Mouse (Mus musculus) C2C12 (cell line): ENCODE data around the gene Stoml2. TPM values are rescaled to one million over a fixed set of nuclear protein-coding genes. Genes with fewer than 3 reads are reported as not detected.

Source experiments
- H3K27me3 ChIP-seq: one replicate; pipeline ENCODE4 v1.6.1; 2011; ENCODE audit not compliant: control insufficient read depth, insufficient read depth, insufficient read length
- H3K36me3 ChIP-seq: one replicate; pipeline ENCODE4 v1.6.1; 2011; ENCODE audit not compliant: control insufficient read depth, insufficient read depth
- H3K4me3 ChIP-seq: one replicate; pipeline ENCODE4 v1.5.1; 2011; ENCODE audit warnings: mild to moderate bottlenecking, control low read depth; ENCODE audit not compliant: poor library complexity, insufficient read depth, severe bottlenecking
- H3K79me2 ChIP-seq: one replicate; pipeline ENCODE4 v1.6.1; 2011; ENCODE audit not compliant: control insufficient read depth, insufficient read depth
- H3K79me3 ChIP-seq: one replicate; pipeline ENCODE4 v1.6.1; 2011; ENCODE audit warnings: low read depth, control low read depth
- H3ac ChIP-seq: one replicate; pipeline ENCODE3; 2011; ENCODE audit warnings: low read depth; ENCODE audit not compliant: control insufficient read depth, insufficient read length
- CEBPB ChIP-seq: IDR thresholded peaks from one replicate; pipeline ENCODE4 v1.6.1; 2011; ENCODE audit warnings: low read depth, mild to moderate bottlenecking, control low read depth, moderate library complexity
- CTCF ChIP-seq: IDR thresholded peaks from one replicate; pipeline ENCODE4 v1.5.1; 2011; ENCODE audit not compliant: control insufficient read depth, insufficient read depth, insufficient read length
- FOSL1 ChIP-seq: IDR thresholded peaks from one replicate; pipeline ENCODE4 v1.8.0; 2011; ENCODE audit warnings: mild to moderate bottlenecking, low read length; ENCODE audit not compliant: poor library complexity, insufficient read depth, severe bottlenecking
- MAX ChIP-seq: IDR thresholded peaks from one replicate; pipeline ENCODE4 v1.6.1; 2011; ENCODE audit warnings: mild to moderate bottlenecking, control low read depth
- MYOD1 ChIP-seq: IDR thresholded peaks from one replicate; pipeline ENCODE4 v1.6.1; 2011; ENCODE audit warnings: low read depth; ENCODE audit not compliant: control insufficient read depth, insufficient read length
- MYOG ChIP-seq: IDR thresholded peaks from one replicate; pipeline ENCODE4 v1.6.1; 2011; ENCODE audit not compliant: control insufficient read depth, insufficient read length; ENCODE audit errors: extremely low read depth
- USF1 ChIP-seq: IDR thresholded peaks from one replicate; pipeline ENCODE4 v1.6.1; 2011; ENCODE audit warnings: low read depth, mild to moderate bottlenecking, control low read depth, moderate library complexity
- polyA plus RNA-seq: library from polyadenylated mRNA; unstranded; fragments of >200 nt; fragmentation: generic; extraction: Trizol; gene quantifications from one replicate; pipeline ENCODE4 v1.2.1, GENCODE M21; 2012; ENCODE audit warnings: missing spikeins

Gene Stoml2
- polyA plus RNA-seq, 1 experiment: 133 TPM

DNA sequence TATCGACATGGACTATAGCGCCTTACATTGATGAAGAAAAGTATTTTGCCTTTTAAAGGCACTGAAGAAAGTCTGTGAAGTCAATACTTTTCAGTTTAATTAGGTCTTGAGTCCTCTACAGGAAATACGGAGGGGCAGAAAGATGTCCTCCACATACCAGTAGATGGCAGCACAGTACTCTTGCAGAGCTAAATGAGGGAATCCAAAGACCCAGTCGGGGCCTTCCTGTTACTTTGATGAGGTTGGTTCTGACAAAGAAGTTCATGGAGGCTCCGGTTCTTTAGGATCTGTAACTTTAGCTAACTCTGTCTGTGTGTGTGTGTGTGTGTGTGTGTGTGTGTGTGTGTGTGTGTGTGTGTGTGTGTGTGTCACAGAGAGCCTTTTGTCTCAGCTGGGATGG, 15.7 kb upstream of the Stoml2 start:
- peak; percentile 24 for TF ChIP-seq CTCF
- TF ChIP-seq FOSL1: no peak
- no peak for TF ChIP-seq MYOD1
- TF ChIP-seq USF1: no peak
- no peak for TF ChIP-seq MYOG
- no peak for TF ChIP-seq MAX

DNA sequence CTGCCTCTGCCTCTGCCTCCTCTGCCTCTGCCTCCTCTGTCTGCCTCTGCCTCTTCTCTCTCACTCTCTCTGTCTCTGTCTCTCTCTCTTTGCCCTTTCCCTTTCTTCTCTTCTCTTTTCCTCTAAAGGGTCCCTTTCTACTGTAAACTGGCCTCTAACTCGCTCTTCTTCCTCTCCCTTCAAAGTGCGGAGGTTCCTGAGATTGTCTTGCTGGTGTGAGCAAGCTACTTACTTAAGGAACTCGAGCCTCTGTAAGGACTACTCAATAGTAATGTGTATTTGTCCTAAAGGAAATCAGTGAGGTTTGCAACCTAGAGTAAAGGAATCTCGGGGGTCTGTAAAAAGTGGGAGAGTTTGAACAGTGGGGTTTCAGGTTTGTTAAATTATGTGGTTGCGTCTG, 15.1 kb upstream of the Stoml2 start:
- no peaks in the 10 kb centered on the region for H3K79me2 ChIP-seq
- no peaks in the 10 kb centered on the region for H3K27me3 ChIP-seq
- no peak overlapping the region for H3ac ChIP-seq
- H3K4me3 ChIP-seq: no peak overlapping the region
- H3K36me3 ChIP-seq: no peaks in the 10 kb centered on the region
- no peaks in the 10 kb centered on the region for H3K79me3 ChIP-seq
- no peak for TF ChIP-seq MYOD1
- TF ChIP-seq FOSL1: no peak
- no peak for TF ChIP-seq USF1
- no peak for TF ChIP-seq MAX
- no peak for TF ChIP-seq CTCF
- TF ChIP-seq CEBPB: no peak
- TF ChIP-seq MYOG: no peak

More for the DNA sequence above, 15.7 kb upstream of the Stoml2 start:
- Histone ChIP-seq H3K79me2 (no peaks in the 10 kb centered on the region), H3K36me3 (no peaks in the 10 kb centered on the region), H3K27me3 (no peaks in the 10 kb centered on the region), H3K79me3 (no peaks in the 10 kb centered on the region), H3ac (no peak overlapping the region), H3K4me3 (no peak overlapping the region)

DNA sequence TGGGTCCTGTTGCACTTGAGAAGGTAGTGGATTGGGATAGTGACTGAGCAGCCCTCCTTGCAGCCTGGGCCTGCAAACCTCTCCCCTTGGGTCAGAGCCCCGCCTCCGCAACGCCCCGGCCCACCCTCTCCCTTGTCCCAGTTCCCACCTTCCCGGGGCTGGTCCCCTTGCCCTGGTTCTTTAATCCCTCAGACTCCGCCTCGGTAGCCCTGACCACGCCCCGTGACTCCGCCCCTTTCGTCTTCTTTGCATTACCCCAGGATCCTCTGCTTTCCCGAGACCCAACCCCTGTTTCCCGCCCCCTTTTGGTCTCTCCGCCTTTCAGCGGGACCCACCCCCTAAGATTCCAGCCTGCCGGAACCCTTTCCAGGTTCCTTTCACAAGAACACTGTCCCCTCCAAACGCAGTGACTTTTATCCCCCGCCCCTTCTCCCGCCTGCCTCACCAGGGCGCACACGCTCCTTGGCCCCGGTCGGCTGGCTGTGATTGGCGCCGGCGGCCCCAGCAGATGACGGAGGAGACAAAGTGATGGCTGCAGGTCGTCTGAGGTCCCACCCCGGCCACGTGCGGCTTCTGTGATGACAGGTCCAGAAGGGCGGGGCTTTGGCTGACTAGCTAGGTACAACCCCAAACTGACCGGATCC, 14.3 kb upstream of the Stoml2 start, which contains the start of gene Fam214b:
TSS of gene Fam214b (minus strand) at position 562 of the 644 bp plus-strand sequence.
- Histone ChIP-seq H3K79me2 (no peaks in the 10 kb centered on the region), H3K79me3 (no peaks in the 10 kb centered on the region), H3K4me3 (peak within 1 kb of the TSS; percentile 31), H3K36me3 (no peaks in the 10 kb centered on the region), H3K27me3 (no peaks in the 10 kb centered on the region), H3ac (peak within 1 kb of the TSS; percentile 22)
- TF ChIP-seq CEBPB: no peak
- no peak for TF ChIP-seq FOSL1
- TF ChIP-seq MYOG: no peak
- TF ChIP-seq USF1: peak; percentile 42
- TF ChIP-seq MYOD1: no peak
- peak; percentile 83 for TF ChIP-seq MAX
- TF ChIP-seq CTCF: no peak

DNA sequence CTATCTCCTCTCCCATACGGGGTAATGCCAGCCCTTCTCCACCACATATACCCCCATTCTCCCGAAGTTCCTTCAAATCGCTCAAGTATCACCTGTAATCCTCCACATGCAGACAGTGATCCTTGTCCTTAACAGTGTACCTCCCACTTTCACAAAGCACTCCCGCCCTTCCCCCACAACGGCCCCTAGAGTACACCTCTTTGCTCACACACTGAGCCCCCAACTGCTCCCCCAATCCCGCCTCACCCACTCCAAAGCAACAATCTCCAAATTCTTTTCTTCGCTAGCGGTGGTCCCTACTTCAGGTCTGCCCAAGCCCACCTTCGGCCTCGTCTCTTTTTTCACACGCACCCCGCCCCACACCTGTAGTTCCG, 13.8 kb upstream of the Stoml2 start:
- no peaks in the 10 kb centered on the region for H3K79me3 ChIP-seq

DNA sequence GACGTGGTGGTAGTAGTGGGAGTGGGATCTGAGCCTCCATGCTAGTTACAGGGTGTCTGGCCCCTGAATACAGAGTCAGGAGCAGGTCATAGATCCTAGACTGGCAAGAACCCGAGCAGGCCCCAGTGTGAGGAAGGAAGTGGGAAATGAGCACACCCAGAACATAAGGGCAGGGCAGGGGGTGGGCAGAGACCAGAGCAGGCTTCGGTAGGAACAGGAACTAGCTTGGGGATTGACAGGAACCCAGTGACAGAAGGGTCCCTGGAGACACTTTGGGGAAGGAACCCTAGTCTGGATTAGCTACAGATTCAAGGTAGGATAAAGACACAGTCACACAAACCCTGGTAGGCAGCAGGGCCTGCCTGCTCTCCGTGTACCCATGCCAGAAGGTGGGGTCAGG, 13.2 kb upstream of the Stoml2 start:
- TF ChIP-seq USF1 (no peak), FOSL1 (no peak), CEBPB (no peak)
- H3K79me3 ChIP-seq: no peaks in the 10 kb centered on the region
- H3ac ChIP-seq: no peak overlapping the region
- H3K4me3 ChIP-seq: no peak overlapping the region
- no peaks in the 10 kb centered on the region for H3K27me3 ChIP-seq
- H3K36me3 ChIP-seq: no peaks in the 10 kb centered on the region
- no peaks in the 10 kb centered on the region for H3K79me2 ChIP-seq

More for the DNA sequence above, 13.8 kb upstream of the Stoml2 start:
- no peaks in the 10 kb centered on the region for H3K36me3 ChIP-seq
- no peak overlapping the region for H3ac ChIP-seq
- H3K27me3 ChIP-seq: no peaks in the 10 kb centered on the region
- peak overlapping the region; percentile 31 for H3K4me3 ChIP-seq
- no peaks in the 10 kb centered on the region for H3K79me2 ChIP-seq
- TF ChIP-seq USF1: no peak
- no peak for TF ChIP-seq CEBPB
- no peak for TF ChIP-seq CTCF
- TF ChIP-seq MAX: no peak
- TF ChIP-seq FOSL1: no peak
- no peak for TF ChIP-seq MYOG
- TF ChIP-seq MYOD1: no peak

DNA sequence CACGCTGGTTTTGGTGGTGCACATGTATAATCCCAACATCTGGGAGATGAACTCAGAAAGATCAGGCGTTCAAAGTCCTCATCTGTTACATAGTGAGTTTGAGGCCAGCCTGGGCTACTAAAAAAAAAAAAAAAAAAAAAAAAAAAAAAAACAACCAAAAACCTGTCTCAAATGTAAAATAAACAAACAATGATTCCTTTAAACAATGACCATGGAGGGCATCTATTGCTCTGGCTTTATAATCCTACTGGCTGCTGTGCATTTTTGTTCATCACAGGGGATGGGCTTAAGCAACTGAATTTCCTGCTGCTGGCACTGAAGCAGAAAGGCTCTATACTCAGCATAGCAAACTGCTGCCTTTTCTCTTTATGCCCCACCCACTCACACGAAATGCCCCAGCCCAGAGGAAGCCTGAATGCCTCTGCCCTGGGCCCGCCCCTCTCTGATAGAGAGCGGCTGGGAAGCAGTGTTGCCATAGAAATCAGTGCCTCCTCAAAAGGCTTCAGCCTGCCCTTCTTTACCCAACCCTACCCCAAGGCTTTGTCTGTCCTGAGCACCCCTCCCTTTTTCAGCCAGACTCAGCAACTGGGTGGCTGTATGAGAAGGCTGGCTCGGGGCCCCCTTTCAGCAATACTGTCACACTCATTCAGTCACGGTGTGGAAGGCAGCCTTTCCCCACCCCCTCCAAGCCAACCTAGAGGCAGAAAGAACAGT, 12.3 kb upstream of the Stoml2 start:
- TF ChIP-seq MAX (no peak), CEBPB (no peak), FOSL1 (no peak), USF1 (no peak), CTCF (no peak), MYOD1 (no peak), MYOG (no peak)
- H3K4me3 ChIP-seq: no peak overlapping the region
- no peaks in the 10 kb centered on the region for H3K79me3 ChIP-seq
- H3K36me3 ChIP-seq: no peaks in the 10 kb centered on the region
- H3K27me3 ChIP-seq: no peaks in the 10 kb centered on the region
- no peaks in the 10 kb centered on the region for H3K79me2 ChIP-seq
- H3ac ChIP-seq: no peak overlapping the region
